Mouse (Mus musculus): Measurements from ENCODE around the gene Thsd4. TPM values are rescaled to one million over a fixed set of nuclear protein-coding genes. Genes with fewer than 3 reads are reported as not detected.

The Thsd4 gene
- polyA plus RNA-seq, 1 experiment from 2014 or later, result 9.3 TPM

DNA sequence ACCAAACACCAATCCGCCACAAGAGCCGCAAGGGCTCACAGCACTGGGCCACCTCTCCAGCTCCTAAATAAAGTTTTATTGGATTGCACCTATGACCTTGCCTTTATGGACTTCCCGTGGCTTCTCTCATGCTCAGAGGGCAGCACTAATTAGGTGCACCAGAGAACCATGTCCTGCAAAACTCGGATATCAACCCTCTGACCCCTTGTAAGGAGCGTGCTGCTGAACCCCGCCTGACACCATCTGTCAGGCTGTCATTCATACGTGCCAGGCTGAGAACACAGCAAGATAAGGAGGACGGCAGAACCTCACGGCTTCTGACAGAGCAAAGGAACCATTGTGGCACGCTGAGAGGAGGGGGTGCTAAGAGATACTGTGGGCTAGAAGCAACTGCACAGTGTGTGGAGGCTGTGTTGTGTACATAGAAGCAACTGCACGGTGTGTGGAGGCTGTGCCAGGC is 8.5 kb downstream of the Thsd4 start:
- Histone ChIP-seq H3K27me3 (peaks cover 40% of the 10 kb centered on the region), H3K4me3 (no peak overlapping the region), H3K9ac (no peak overlapping the region), H3K4me1 (peaks cover 35% of the 10 kb centered on the region), H3K27ac (no peak overlapping the region), H3K36me3 (no peaks in the 10 kb centered on the region), H3K9me3 (replicated peaks) (no peaks in the 10 kb centered on the region), H3K4me2 (replicated peaks) (no peak overlapping the region)
- no peak for ATAC-seq (ENCODE audit: low FRiP score)
- 13% methylated on average over 11 of the region's 11 CpGs for WGBS

DNA sequence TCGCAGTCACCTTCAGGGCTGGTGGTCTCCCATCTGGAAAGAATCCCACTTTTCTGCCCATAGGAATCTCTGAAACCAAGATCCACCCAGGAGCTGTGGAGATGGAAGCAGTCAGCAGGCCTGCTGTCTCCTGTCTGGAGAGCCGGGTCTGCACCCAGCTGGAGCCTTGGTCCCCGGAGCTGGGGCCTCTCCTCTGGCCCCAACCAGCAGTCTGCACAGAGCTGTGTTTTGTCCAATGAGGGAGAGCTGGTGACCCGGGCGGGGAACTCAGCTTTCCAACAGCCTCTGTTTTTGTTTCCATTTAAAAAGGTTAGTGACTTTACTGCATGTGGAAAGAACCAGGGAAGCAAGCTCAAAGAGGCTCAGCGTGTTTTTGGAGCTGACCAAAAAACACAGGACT is 11.0 kb downstream of the Thsd4 start:
- peaks cover 36% of the 10 kb centered on the region for H3K27me3 ChIP-seq
- peaks cover 25% of the 10 kb centered on the region for H3K4me1 ChIP-seq
- H3K9ac ChIP-seq, result no peak overlapping the region
- no peaks in the 10 kb centered on the region for H3K36me3 ChIP-seq
- no peak for ATAC-seq (ENCODE audit: low FRiP score)
- no peaks in the 10 kb centered on the region for H3K9me3 ChIP-seq (replicated peaks)
- no peak overlapping the region for H3K4me3 ChIP-seq
- H3K27ac ChIP-seq, result no peak overlapping the region
- H3K4me2 ChIP-seq (replicated peaks), result no peak overlapping the region
- WGBS, result 28% methylated on average over 6 of the region's 6 CpGs

DNA sequence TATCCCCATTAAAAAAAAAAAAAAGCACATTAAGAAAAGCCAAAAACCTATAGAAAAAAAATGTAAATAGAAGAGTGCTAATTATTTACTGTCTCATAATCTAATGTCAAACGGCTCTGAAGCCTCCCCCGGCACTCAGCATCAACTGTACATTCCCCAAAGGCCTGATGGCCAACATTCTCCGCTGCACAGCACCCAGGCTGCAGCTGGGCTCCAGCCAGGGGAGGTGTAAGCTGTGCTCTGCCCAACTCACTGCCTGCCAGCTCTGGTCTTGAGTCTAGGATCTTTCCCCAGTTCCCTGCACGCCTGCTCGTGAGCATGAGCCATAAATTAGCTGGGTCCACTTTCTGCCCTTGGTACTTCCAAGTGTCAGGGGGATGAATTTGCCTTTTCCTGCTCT is 15.7 kb downstream of the Thsd4 start:
- WGBS, result 70% methylated on average over 5 of the region's 5 CpGs
- ATAC-seq (ENCODE audit: low FRiP score), result no peak
- Histone ChIP-seq H3K4me2 (replicated peaks) (no peak overlapping the region), H3K9ac (no peak overlapping the region), H3K27ac (no peak overlapping the region), H3K4me3 (no peak overlapping the region), H3K9me3 (replicated peaks) (no peaks in the 10 kb centered on the region), H3K4me1 (peaks cover 13% of the 10 kb centered on the region; the same call in 1 of the 2 replicates), H3K27me3 (peaks cover 21% of the 10 kb centered on the region), H3K36me3 (no peaks in the 10 kb centered on the region)

DNA sequence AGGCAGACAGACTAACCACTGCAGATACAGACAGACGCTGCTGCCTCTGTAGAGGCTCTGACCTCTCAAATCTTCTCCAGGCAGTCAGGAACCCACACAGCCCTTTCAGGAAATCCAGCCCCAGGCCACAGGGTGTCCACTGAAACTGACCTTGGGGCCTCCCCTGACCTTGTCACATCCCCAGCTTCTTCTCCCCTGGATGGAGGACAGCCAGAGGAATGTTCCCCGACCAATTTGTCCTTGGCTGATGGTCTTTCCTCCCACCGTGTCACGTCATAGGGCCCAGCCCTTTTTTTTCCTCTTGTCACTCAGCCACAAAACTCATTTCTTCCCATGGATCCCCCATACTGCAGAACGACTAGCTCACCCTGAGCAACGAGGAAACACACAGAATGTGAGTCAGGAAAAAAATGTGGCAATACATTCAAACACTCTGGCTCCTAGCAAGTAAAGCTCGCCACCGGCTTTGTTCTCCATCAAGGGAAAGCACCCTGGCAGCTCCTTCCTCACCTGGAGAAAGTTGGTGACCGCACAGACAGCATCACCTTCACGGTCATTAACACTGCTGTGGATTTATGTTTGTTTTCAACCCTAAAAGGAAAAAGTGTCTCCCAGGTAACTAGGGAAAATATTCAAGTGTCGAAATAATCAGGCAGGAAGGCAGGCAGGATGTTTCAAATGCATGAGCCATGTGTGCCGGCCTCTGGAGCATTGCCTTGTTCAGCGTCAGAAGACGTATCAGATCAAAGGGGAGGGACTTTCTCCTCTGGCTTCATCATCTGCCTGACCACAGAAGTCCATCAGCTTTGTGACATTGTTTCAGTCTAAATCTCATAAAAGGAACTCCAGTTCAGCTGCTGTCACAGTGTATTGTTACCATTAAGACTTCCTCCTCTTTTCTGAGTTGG is 17.2 kb downstream of the Thsd4 start:
- Histone ChIP-seq H3K4me3 (no peak overlapping the region), H3K4me2 (replicated peaks) (no peak overlapping the region), H3K9me3 (replicated peaks) (no peaks in the 10 kb centered on the region), H3K36me3 (no peaks in the 10 kb centered on the region), H3K27ac (no peak overlapping the region), H3K27me3 (peaks cover 22% of the 10 kb centered on the region), H3K4me1 (peaks cover 9% of the 10 kb centered on the region; the same call in 1 of the 2 replicates), H3K9ac (no peak overlapping the region)
- 58% methylated on average over 14 of the region's 14 CpGs for WGBS
- ATAC-seq (ENCODE audit: low FRiP score), result no peak

DNA sequence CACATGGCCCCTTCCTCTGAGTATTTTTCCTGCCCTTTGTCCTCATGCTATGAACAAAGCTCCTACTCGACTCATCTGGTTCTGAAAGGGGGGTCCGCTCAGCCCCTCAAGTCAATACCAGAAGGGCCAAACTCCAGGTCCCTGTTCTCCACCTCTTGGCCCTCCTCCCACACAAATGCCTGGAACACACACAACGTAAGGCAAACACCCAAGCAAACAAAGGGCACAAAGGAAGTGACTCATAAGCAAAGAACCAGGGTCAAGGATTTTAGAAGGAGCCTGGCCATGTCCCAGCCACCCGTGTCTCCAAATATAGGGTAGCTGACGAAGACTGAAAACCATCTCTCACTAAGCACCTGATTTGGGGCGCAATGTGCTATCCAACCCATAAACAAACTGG is 19.6 kb downstream of the Thsd4 start:
- WGBS, result 81% methylated on average over 6 of the region's 6 CpGs
- no peaks in the 10 kb centered on the region for H3K36me3 ChIP-seq
- no peak overlapping the region for H3K27ac ChIP-seq
- no peak overlapping the region for H3K4me3 ChIP-seq
- H3K9ac ChIP-seq, result no peak overlapping the region
- H3K4me2 ChIP-seq (replicated peaks), result no peak overlapping the region
- peaks cover 9% of the 10 kb centered on the region; the same call in 1 of the 2 replicates for H3K4me1 ChIP-seq
- H3K9me3 ChIP-seq (replicated peaks), result no peaks in the 10 kb centered on the region
- ATAC-seq (ENCODE audit: low FRiP score), result no peak
- H3K27me3 ChIP-seq, result peaks cover 16% of the 10 kb centered on the region

DNA sequence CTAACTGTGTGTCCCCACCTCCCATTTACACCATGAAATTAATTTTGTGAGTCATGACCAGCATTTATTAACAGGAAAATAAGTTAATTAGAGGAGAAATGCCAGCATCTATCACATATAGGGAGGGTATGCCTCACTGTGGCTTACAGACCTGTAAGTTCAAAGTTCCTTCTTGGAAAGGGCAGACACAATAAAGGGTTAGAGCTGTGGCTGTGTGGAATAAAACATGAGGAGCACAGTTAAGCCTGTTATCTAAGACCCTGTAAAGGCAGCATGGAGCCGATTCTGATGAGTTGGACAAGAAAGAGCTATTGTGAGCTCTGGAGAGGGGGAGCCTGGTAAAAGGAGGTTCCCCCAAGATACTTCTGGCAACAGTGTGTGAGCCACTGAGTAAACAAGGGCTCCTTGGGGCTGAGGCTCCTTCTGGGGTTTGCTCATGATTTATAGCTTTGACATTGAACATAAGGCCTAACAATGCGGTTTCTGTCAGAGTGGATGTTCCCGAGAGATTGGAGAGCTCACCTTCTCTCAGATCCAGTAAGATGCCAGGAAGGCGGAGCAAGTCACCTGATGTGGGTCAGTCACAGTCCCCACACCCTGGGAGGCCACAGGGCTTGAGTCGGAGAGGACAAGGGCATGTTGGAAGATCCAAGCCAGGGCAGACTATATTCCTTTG is 20.2 kb downstream of the Thsd4 start:
- Histone ChIP-seq H3K27me3 (peaks cover 11% of the 10 kb centered on the region), H3K27ac (no peak overlapping the region), H3K4me3 (no peak overlapping the region), H3K36me3 (no peaks in the 10 kb centered on the region), H3K9ac (no peak overlapping the region), H3K9me3 (replicated peaks) (no peaks in the 10 kb centered on the region), H3K4me1 (peaks cover 6% of the 10 kb centered on the region; the same call in 1 of the 2 replicates), H3K4me2 (replicated peaks) (no peak overlapping the region)
- 69% methylated on average over 5 of the region's 5 CpGs for WGBS
- no peak for ATAC-seq (ENCODE audit: low FRiP score)

DNA sequence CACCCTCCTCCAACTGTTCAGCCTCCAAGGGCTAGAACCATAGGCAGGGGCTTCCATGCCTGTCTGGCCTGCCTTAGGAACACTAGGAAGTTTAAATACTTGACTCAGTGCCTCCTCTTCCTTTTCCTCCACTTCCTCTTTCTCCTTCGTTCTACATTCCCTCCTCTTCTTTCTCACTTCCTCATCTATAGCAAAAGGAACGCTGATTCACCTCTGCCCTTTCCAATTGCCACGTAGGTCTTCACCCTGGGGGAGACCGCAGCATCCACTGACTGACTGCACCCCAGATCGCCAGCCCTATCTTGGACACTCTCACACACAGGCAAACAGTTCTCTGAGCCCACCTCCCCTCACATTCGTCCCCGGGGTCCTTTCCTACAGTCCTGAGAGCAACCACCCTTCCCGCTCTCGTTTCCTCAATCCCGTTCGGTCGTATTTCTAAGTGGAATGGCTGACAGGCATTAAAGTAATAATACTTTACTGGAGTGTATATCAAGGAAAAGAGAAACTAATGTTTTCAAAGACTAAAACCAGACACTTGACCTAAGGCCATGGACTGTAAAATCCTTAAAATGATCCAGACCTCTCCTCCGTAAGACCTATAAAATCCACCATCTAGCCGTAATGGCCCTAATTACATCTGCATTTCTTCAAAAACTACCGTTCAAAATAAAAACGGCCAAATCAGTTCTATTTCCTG is 29.4 kb downstream of the Thsd4 start:
- no peak overlapping the region for H3K27ac ChIP-seq
- ATAC-seq (ENCODE audit: low FRiP score), result no peak
- no peak overlapping the region for H3K4me2 ChIP-seq (replicated peaks)
- no peak overlapping the region for H3K4me3 ChIP-seq
- H3K9ac ChIP-seq, result no peak overlapping the region
- no peaks in the 10 kb centered on the region for H3K4me1 ChIP-seq
- no peaks in the 10 kb centered on the region for H3K36me3 ChIP-seq
- 91% methylated on average over 16 of the region's 16 CpGs for WGBS
- H3K9me3 ChIP-seq (replicated peaks), result no peaks in the 10 kb centered on the region
- H3K27me3 ChIP-seq, result no peaks in the 10 kb centered on the region

DNA sequence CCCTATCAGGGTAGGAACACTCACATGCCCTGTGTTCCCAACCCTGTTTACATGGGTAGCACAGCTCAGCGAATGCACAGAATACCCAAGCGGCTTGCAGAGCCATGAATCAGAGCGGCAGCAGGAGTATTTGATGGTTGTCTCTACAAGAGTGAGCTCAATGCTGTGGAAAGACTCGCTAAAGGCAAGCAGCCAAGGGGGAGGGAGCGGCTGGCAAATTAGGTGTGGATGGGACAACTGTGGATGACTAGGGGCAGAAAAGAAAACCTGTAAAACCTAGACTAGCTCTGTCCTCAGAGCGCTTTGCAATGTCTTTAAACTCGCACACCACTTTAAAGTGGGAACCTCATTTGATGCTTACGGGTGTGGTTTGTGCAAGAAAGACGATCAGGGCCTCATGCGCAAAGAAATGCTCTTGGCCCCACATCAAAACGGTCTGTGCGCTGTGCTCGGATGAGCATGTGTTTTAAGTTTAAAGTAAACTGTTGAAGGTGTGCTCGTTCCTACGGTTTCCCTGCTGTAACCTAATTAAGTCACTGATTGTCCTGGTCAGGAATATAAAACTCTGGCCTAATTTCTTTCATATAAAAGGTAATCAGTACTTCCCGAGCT is 30.3 kb downstream of the Thsd4 start:
- no peaks in the 10 kb centered on the region for H3K36me3 ChIP-seq
- WGBS, result 86% methylated on average over 16 of the region's 16 CpGs

DNA sequence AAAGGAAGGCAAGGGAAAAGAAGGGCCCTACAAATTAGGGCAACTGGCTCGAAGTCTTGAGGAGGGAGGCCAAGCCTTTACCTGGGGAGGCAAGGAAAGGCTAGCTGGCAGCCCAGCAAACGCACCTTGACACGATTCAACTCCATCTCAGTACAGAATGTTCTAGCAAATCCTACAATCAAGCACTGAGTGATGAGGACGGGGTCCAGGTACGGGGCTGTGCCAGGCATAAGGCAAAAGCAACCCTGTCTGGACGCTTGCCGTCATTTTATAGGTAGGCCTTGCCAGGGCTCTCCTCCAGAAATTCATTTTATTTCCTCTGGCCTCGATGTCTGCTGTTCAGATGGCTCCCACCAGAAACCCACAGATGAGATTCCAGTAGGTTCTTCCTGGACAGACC is 30.8 kb downstream of the Thsd4 start:
- Histone ChIP-seq H3K9ac (no peak overlapping the region), H3K27me3 (no peaks in the 10 kb centered on the region), H3K36me3 (no peaks in the 10 kb centered on the region), H3K4me1 (no peaks in the 10 kb centered on the region), H3K4me3 (no peak overlapping the region), H3K27ac (no peak overlapping the region), H3K9me3 (replicated peaks) (no peaks in the 10 kb centered on the region), H3K4me2 (replicated peaks) (no peak overlapping the region)
- 89% methylated on average over 8 of the region's 8 CpGs for WGBS
- ATAC-seq (ENCODE audit: low FRiP score), result no peak

More for the DNA sequence above, 30.3 kb downstream of the Thsd4 start:
- Histone ChIP-seq H3K4me3 (no peak overlapping the region), H3K9me3 (replicated peaks) (no peaks in the 10 kb centered on the region), H3K27me3 (no peaks in the 10 kb centered on the region), H3K4me1 (no peaks in the 10 kb centered on the region), H3K4me2 (replicated peaks) (no peak overlapping the region), H3K27ac (no peak overlapping the region), H3K9ac (no peak overlapping the region)
- no peak for ATAC-seq (ENCODE audit: low FRiP score)

DNA sequence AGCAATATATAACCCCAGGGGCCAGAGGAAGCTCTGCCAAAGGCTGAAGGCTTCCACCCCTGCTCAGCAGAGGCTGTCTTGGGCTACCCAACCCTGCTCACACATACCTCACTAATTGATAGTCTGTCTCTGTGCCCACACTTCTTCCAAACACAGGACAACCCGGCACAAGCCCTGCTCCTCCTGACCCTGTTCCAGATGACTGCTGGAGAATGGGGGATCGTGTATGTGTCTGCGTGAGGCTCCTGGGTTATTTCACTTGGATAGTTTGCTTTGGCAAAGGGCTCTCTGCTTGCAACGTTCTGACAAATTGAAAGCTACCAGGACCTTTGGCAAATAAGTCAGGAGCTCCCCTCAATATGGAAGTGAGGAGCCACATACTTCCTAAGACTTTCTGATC is 33.0 kb downstream of the Thsd4 start:
- no peaks in the 10 kb centered on the region for H3K4me1 ChIP-seq
- no peak overlapping the region for H3K4me3 ChIP-seq
- no peak overlapping the region for H3K27ac ChIP-seq
- H3K9me3 ChIP-seq (replicated peaks), result no peaks in the 10 kb centered on the region
- no peaks in the 10 kb centered on the region for H3K27me3 ChIP-seq
- 70% methylated on average over 4 of the region's 4 CpGs for WGBS
- H3K4me2 ChIP-seq (replicated peaks), result no peak overlapping the region
- H3K9ac ChIP-seq, result no peak overlapping the region
- ATAC-seq (ENCODE audit: low FRiP score), result no peak
- H3K36me3 ChIP-seq, result no peaks in the 10 kb centered on the region

DNA sequence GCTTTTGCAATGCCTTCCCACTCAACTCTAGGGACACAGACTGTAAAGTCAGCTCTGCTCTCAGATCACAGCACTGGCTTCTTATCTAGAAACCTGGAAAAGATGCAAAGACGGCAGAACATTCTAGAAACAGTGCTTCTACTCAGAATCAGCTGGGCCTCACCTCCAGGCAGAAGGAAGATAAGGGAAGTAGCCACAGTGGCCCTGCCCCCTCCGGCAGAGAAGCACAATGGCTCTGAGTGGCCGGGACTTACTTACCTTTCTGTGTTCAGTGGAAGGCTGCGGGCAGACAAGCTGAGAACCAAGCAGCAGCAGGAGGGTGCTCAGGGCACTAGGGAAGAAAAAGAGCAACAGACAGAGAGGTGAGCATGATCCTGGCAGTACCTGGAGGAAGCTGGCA is 39.7 kb downstream of the Thsd4 start:
- Histone ChIP-seq H3K36me3 (no peaks in the 10 kb centered on the region), H3K9me3 (replicated peaks) (no peaks in the 10 kb centered on the region), H3K27me3 (no peaks in the 10 kb centered on the region), H3K4me1 (no peaks in the 10 kb centered on the region), H3K9ac (no peak overlapping the region), H3K4me2 (replicated peaks) (no peak overlapping the region), H3K4me3 (no peak overlapping the region), H3K27ac (no peak overlapping the region)
- ATAC-seq (ENCODE audit: low FRiP score), result no peak
- WGBS, result 85% methylated on average over 4 of the region's 4 CpGs

DNA sequence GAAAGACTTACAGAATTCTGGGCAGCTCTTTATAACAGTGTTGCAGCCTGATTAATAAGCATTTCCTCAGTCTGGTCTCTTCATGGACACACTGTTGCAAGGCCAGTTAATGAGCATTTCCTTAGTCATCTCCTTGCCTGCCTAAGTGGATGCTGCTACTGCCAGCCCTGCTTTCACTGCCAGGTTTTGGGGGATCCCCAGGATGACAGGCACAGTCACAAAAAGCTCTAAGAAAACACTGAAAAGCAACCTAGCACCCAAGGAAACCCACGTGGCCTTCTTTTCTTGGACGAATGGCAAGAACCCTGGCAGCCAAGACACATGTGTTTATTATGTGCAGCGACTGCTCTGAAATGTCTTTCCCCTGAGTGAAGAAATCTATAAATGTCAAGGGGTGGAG is 41.8 kb downstream of the Thsd4 start:
- H3K4me3 ChIP-seq, result no peak overlapping the region

More for the DNA sequence above, 41.8 kb downstream of the Thsd4 start:
- no peak overlapping the region for H3K9ac ChIP-seq
- 77% methylated on average over 3 of the region's 3 CpGs for WGBS
- no peaks in the 10 kb centered on the region for H3K36me3 ChIP-seq
- no peaks in the 10 kb centered on the region for H3K4me1 ChIP-seq
- H3K9me3 ChIP-seq (replicated peaks), result no peaks in the 10 kb centered on the region
- H3K27ac ChIP-seq, result no peak overlapping the region
- no peaks in the 10 kb centered on the region for H3K27me3 ChIP-seq
- H3K4me2 ChIP-seq (replicated peaks), result no peak overlapping the region
- no peak for ATAC-seq (ENCODE audit: low FRiP score)
